Mouse (Mus musculus): ENCODE results near the gene Hist2h2ac. TPM values are rescaled to one million over a fixed set of nuclear protein-coding genes. Genes with fewer than 3 reads are reported as not detected.

Hist2h2ac gene
- polyA plus RNA-seq, 1 experiment = 28.7 TPM

GRCm38 (mm10) chr3:96196437-96197128 is 24.1 kb downstream of the Hist2h2ac start:
- H3K36me3 ChIP-seq (ENCODE audit: control insufficient read depth, insufficient read depth, low read length) = no peaks in the 10 kb centered on the region
- no peaks in the 10 kb centered on the region for H3K27me3 ChIP-seq (ENCODE audit: control insufficient read depth, insufficient read depth, low read length)
- peaks cover 3% of the 10 kb centered on the region; the same call in 1 of the 2 replicates for H3K4me1 ChIP-seq (ENCODE audit: control insufficient read depth, insufficient read depth, insufficient read length, low read length)
- TF ChIP-seq CTCF (IDR thresholded peaks at IDR 0.05; ENCODE audit: extremely low read depth, insufficient read length, insufficient replicate concordance, low read depth, low read length) (no peak), POLR2A (IDR thresholded peaks at IDR 0.05; ENCODE audit: low read depth, low read length) (no peak)
- peak overlapping the region; percentile 89 for H3K27ac ChIP-seq (ENCODE audit: insufficient read depth, low read depth, low read length)
- 15% methylated on average over 27 of the region's 27 CpGs for WGBS
- H3K4me3 ChIP-seq (ENCODE audit: low read depth, low read length) = peak overlapping the region; percentile 78

DNA sequence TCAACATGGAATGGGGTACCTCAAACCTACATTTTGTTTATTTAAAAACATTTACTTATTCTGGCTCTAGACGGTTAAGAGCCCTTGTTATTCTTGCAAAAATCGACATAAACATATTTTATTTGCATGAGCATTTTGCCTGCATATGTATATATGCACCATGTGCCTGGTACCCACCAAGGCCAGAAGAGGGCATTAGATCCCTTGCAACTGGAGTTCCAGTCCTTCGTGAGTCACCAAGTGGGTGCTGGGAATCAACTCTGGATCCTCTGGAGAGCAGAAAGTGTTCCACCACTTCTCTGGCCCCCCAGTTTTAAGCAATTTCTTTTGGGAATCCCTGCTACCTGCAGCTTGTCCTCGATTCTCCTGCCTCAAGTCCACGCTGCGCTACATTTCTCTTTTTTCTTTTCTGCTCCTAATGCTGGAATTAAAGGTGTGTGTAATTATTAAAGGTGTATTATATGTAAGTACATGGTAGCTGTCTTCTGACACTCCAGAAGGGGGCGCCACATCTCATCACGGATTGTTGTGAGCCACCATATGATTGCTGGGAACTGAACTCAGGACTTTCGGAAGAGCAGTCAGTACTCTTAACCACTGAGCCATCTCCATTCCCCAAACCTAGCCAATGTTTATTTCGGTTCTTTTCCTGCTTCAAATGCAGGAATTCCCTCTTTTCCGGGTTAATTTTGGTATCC is 24.9 kb downstream of the Hist2h2ac start:
- peaks cover 3% of the 10 kb centered on the region; the same call in 1 of the 2 replicates for H3K4me1 ChIP-seq (ENCODE audit: control insufficient read depth, insufficient read depth, insufficient read length, low read length)
- H3K4me3 ChIP-seq (ENCODE audit: low read depth, low read length) = no peak overlapping the region
- TF ChIP-seq CTCF (IDR thresholded peaks at IDR 0.05; ENCODE audit: extremely low read depth, insufficient read length, insufficient replicate concordance, low read depth, low read length) (no peak), POLR2A (IDR thresholded peaks at IDR 0.05; ENCODE audit: low read depth, low read length) (no peak)
- WGBS = 91% methylated on average over 11 of the region's 11 CpGs
- H3K36me3 ChIP-seq (ENCODE audit: control insufficient read depth, insufficient read depth, low read length) = no peaks in the 10 kb centered on the region
- no peaks in the 10 kb centered on the region for H3K27me3 ChIP-seq (ENCODE audit: control insufficient read depth, insufficient read depth, low read length)
- H3K27ac ChIP-seq (ENCODE audit: insufficient read depth, low read depth, low read length) = no peak overlapping the region

DNA sequence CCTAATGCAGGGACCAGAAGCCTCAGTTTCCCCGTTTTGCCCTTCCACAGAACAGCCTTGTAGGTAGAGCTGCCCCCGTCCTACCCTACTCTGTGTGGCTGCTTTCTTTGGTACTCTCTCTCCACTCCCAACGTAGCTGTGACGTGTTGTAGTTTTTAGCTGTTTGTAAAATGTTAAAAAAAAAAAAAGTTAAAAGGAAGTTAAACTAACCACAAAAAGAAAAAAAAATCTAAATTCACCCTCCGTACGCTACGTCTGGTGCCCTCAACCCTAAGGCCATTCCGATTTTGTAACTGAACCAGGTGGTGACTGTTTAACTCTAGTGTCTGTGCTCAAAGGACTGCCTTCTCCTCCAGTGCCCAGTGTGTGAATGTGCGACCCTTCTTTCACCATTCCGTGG is 25.7 kb downstream of the Hist2h2ac start:
- 78% methylated on average over 10 of the region's 10 CpGs for WGBS
- Histone ChIP-seq H3K27me3 (ENCODE audit: control insufficient read depth, insufficient read depth, low read length) (no peaks in the 10 kb centered on the region), H3K4me3 (ENCODE audit: low read depth, low read length) (no peak overlapping the region), H3K27ac (ENCODE audit: insufficient read depth, low read depth, low read length) (no peak overlapping the region), H3K4me1 (ENCODE audit: control insufficient read depth, insufficient read depth, insufficient read length, low read length) (peaks cover 3% of the 10 kb centered on the region; the same call in 1 of the 2 replicates), H3K36me3 (ENCODE audit: control insufficient read depth, insufficient read depth, low read length) (no peaks in the 10 kb centered on the region)
- TF ChIP-seq CTCF (IDR thresholded peaks at IDR 0.05; ENCODE audit: extremely low read depth, insufficient read length, insufficient replicate concordance, low read depth, low read length) = no peak
- TF ChIP-seq POLR2A (IDR thresholded peaks at IDR 0.05; ENCODE audit: low read depth, low read length) = no peak

GRCm38 (mm10) chr3:96192977-96193376 is 27.7 kb downstream of the Hist2h2ac start:
- H3K36me3 ChIP-seq (ENCODE audit: control insufficient read depth, insufficient read depth, low read length) = no peaks in the 10 kb centered on the region
- no peak overlapping the region for H3K27ac ChIP-seq (ENCODE audit: insufficient read depth, low read depth, low read length)
- H3K4me3 ChIP-seq (ENCODE audit: low read depth, low read length) = no peak overlapping the region
- H3K4me1 ChIP-seq (ENCODE audit: control insufficient read depth, insufficient read depth, insufficient read length, low read length) = peaks cover 3% of the 10 kb centered on the region; the same call in 1 of the 2 replicates
- no peaks in the 10 kb centered on the region for H3K27me3 ChIP-seq (ENCODE audit: control insufficient read depth, insufficient read depth, low read length)
- TF ChIP-seq POLR2A (IDR thresholded peaks at IDR 0.05; ENCODE audit: low read depth, low read length) (no peak), CTCF (IDR thresholded peaks at IDR 0.05; ENCODE audit: extremely low read depth, insufficient read length, insufficient replicate concordance, low read depth, low read length) (no peak)
- WGBS = 64% methylated on average over 12 of the region's 12 CpGs

DNA sequence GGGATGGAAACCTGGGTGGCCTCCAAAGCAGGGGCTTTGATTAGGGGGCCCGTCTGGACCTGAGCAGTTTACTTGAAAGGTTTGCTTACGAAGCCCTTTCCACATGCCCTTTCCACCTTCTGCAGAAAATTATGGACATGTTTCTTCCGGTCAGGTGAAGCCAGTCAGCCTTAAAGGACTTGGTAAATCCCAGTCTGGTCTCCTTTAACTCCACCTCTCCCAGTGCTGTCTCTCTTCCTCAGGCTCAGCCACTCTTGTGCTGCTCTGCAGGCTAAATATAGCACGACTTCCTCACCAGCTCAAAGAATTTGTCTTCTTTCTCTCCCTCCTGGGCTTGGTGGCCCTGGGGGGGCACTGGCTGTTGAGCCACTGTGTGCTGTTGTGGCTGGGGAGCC is 38.3 kb downstream of the Hist2h2ac start:
- H3K27ac ChIP-seq (ENCODE audit: insufficient read depth, low read depth, low read length) = no peak overlapping the region
- no peak for TF ChIP-seq CTCF (IDR thresholded peaks at IDR 0.05; ENCODE audit: extremely low read depth, insufficient read length, insufficient replicate concordance, low read depth, low read length)
- H3K4me3 ChIP-seq (ENCODE audit: low read depth, low read length) = no peak overlapping the region
- peaks cover 3% of the 10 kb centered on the region for H3K27me3 ChIP-seq (ENCODE audit: control insufficient read depth, insufficient read depth, low read length)
- 41% methylated on average over 4 of the region's 4 CpGs for WGBS
- 0 out of 2 replicates have a peak, but pooled peaks cover 2% of the 10 kb centered on the region for H3K4me1 ChIP-seq (ENCODE audit: control insufficient read depth, insufficient read depth, insufficient read length, low read length)
- H3K36me3 ChIP-seq (ENCODE audit: control insufficient read depth, insufficient read depth, low read length) = peaks cover 10% of the 10 kb centered on the region

GRCm38 (mm10) chr3:96181510-96182381 is 38.9 kb downstream of the Hist2h2ac start:
- Histone ChIP-seq H3K36me3 (ENCODE audit: control insufficient read depth, insufficient read depth, low read length) (peaks cover 11% of the 10 kb centered on the region), H3K27me3 (ENCODE audit: control insufficient read depth, insufficient read depth, low read length) (peaks cover 3% of the 10 kb centered on the region), H3K4me3 (ENCODE audit: low read depth, low read length) (no peak overlapping the region), H3K4me1 (ENCODE audit: control insufficient read depth, insufficient read depth, insufficient read length, low read length) (0 out of 2 replicates have a peak, but pooled peaks cover 2% of the 10 kb centered on the region), H3K27ac (ENCODE audit: insufficient read depth, low read depth, low read length) (no peak overlapping the region)
- 54% methylated on average over 12 of the region's 12 CpGs for WGBS
- TF ChIP-seq POLR2A (IDR thresholded peaks at IDR 0.05; ENCODE audit: low read depth, low read length) = no peak
- no peak for TF ChIP-seq CTCF (IDR thresholded peaks at IDR 0.05; ENCODE audit: extremely low read depth, insufficient read length, insufficient replicate concordance, low read depth, low read length)
